Mouse (Mus musculus): ENCODE measurements at regions not wholly inside any gene's neighbourhood (a gene's known extent, or its start where the extent isn't known, plus 50 kb on each side); places are given as distances from the start of the nearest gene placed in this dataset.

GRCm38 (mm10) chr14:21932771-21933170 lies 56.6 kb downstream of the Zfp503 start:
- peak in 1 of 2 experiments; percentile 7 for DNase-seq (ENCODE audit: low spot score in 2 of 2)

DNA sequence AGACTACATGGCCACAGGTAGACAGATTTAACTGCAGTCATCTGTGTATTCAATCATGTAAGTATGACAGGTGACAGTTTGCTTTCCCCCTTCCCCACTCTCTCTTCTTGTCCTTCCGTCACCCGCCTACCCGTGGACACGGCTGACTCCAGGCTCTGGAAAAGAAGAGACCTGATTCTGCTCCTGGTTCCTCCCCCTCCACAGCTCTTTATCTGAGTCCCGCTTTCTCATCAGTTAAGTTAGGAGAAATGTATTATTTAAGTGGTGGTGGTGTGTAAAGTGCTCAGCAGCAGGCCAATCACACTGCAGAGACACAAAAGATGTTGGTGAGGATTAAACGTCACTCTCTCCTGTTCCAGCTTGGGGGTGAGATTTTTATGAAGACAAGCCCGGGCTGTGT lies 57.5 kb downstream of the Zfp503 start:
- no peak for DNase-seq (ENCODE audit: low spot score in 2 of 2)

- DNase-seq (ENCODE audit: low spot score in 2 of 2), result no peak
Observed at GRCm38 (mm10) chr14:21929048-21929447, 60.4 kb downstream of the Zfp503 start.

- DNase-seq (ENCODE audit: low spot score in 2 of 2), result no peak
Observed at GRCm38 (mm10) chr14:21916671-21917070, 67.9 kb upstream of the Comtd1 start.

GRCm38 (mm10) chr14:21904498-21905395 lies 56.0 kb upstream of the Comtd1 start:
- no peak for DNase-seq (ENCODE audit: low spot score in 2 of 2)

GRCm38 (mm10) chr14:21903562-21904497 lies 55.1 kb upstream of the Comtd1 start:
- no peak for DNase-seq (ENCODE audit: low spot score in 2 of 2)

DNA sequence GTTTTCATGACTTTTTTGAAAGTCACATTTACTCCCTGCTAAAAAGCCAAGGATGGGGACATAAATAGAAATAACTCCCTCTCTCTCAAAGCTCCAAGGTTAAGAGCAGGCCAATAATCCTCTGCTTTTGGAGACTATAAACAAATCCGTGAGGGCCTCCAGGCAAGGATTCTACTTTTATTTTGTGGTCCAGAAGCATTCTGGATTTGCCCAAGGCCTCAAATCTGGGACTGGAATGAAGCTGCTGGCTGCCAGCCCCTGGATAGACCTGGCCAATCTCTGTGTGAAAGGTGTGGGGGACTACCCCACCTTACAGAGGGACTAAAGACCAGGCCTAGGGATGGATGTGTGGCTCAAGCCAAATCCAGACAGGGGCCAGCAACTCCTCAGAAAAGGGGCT lies 54.1 kb upstream of the Comtd1 start:
- DNase-seq (ENCODE audit: low spot score in 2 of 2), result no peak

GRCm38 (mm10) chr14:21902456-21902855 lies 53.7 kb upstream of the Comtd1 start:
- no peak for DNase-seq (ENCODE audit: low spot score in 2 of 2)

- no peak for DNase-seq (ENCODE audit: low spot score in 2 of 2)
Observed at GRCm38 (mm10) chr14:21900951-21901350, 52.2 kb upstream of the Comtd1 start.

GRCm38 (mm10) chr14:21900516-21900915 lies 51.7 kb upstream of the Comtd1 start:
- DNase-seq (ENCODE audit: low spot score in 2 of 2), result no peak
